Mouse (Mus musculus): ENCODE measurements around the gene Lnpep.

DNA sequence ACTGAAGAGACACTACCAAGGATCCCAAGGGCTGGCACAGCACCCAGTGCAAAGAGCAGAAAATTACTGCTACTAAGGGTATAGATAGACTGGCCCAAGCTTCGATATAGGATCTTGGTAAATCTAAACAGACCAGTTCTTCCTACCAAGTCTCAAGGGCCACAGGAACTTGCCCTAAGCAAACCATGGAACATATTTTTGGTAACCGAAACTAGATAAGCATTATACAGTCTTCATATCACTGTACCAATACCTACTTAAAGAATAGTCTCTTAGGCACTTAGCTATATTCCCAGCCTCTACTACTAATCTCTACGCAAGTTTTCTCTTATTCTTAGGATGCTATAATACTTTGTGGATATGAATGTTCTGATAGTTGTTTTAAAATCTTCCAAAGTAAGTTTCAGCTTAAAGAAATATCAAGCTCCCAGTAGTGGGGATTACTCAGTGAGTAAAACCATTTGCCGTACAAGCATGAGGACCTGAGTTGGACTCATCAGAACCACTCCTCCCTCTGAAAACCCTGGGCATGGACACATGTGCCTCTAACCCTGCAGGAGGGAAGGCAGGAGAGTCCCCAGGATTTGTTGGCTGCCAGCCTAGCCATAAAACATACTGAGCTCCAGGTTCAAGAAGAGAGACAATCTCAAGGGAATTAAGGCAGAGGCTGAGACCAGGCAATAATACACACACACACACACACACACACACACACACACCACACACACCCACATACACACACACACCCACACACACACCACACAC is 7.2 kb downstream of the Lnpep start:
- TF ChIP-seq CTCF (IDR thresholded peaks at IDR 0.05; ENCODE audit: control insufficient read depth, insufficient read depth, low read length) (no peak), POLR2A (IDR thresholded peaks at IDR 0.05; ENCODE audit: borderline replicate concordance, control insufficient read depth, low read depth, low read length) (no peak)

Data from bone marrow, adult 2 months (tissue).